Mouse (Mus musculus) MEL (cell line): ENCODE measurements around the gene Wdr49. TPM values are rescaled to one million over a fixed set of nuclear protein-coding genes. Genes with fewer than 3 reads are reported as not detected.

Experiments used
- DNase-seq: peaks from one replicate; pipeline ENCODE4 v3.0.0; 2011; ENCODE audit warnings: low read depth, low spot score
- H3K27ac ChIP-seq: 2 replicates; pipeline ENCODE4 v1.5.1; 2012; ENCODE audit warnings: low read depth, mild to moderate bottlenecking, control low read depth, low read length, moderate library complexity; ENCODE audit not compliant: control insufficient read depth
- H3K27me3 ChIP-seq, 2 experiments: fragments of 150-350 bp in 1 of 2; sonication (generic) in 1 of 2; 2 replicates each; pipeline ENCODE4 v1.6.1; 2012; ENCODE audit warnings: low read length in 2 of 2, mild to moderate bottlenecking in 2 of 2, improper control_type of control experiment in 1 of 2, moderate library complexity in 1 of 2; ENCODE audit not compliant: insufficient read depth in 2 of 2, control insufficient read depth in 1 of 2
- H3K36me3 ChIP-seq, 2 experiments: 2 replicates each; pipeline ENCODE4 v1.6.1; 2012 to 2014; ENCODE audit warnings: low read length in 2 of 2, improper control_type of control experiment in 1 of 2, inconsistent platforms in 1 of 2, mild to moderate bottlenecking in 1 of 2; ENCODE audit not compliant: insufficient read depth in 2 of 2, control insufficient read depth in 1 of 2
- H3K4me1 ChIP-seq, 2 experiments: fragments of 150-350 bp in 1 of 2; sonication (generic) in 1 of 2; 2 replicates each; pipeline ENCODE4 v1.6.1; 2012; ENCODE audit warnings: low read length in 2 of 2, improper control_type of control experiment in 1 of 2, mild to moderate bottlenecking in 1 of 2; ENCODE audit not compliant: insufficient read depth in 2 of 2, control insufficient read depth in 1 of 2
- H3K4me3 ChIP-seq, 2 experiments: fragments of 150-350 bp in 1 of 2; sonication (generic) in 1 of 2; 2 replicates each; pipeline ENCODE4 v1.5.1; 2012; ENCODE audit warnings: low read depth in 2 of 2, low read length in 2 of 2, mild to moderate bottlenecking in 2 of 2, moderate library complexity in 2 of 2, control low read depth in 1 of 2, improper control_type of control experiment in 1 of 2; ENCODE audit not compliant: control insufficient read depth in 1 of 2, insufficient read depth in 1 of 2
- H3K79me2 ChIP-seq: 2 replicates; pipeline ENCODE4 v1.6.1; 2012; ENCODE audit warnings: mild to moderate bottlenecking, low read length, moderate library complexity; ENCODE audit not compliant: control insufficient read depth, poor library complexity, insufficient read depth
- H3K9ac ChIP-seq: 2 replicates; pipeline ENCODE4 v1.6.1; 2012; ENCODE audit warnings: low read depth, mild to moderate bottlenecking, control low read depth, low read length, moderate library complexity; ENCODE audit not compliant: control insufficient read depth, poor library complexity, severe bottlenecking
- H3K9me3 ChIP-seq: fragments of 150-350 bp; sonication (generic); replicated peaks from 2 replicates; pipeline ENCODE4 v1.6.1; 2012; ENCODE audit warnings: mild to moderate bottlenecking, low read length, improper control_type of control experiment, moderate library complexity; ENCODE audit not compliant: insufficient read depth
- CHD1 ChIP-seq: IDR thresholded peaks from 2 replicates; pipeline ENCODE4 v1.6.1; 2012; ENCODE audit warnings: low read depth, mild to moderate bottlenecking, inconsistent platforms, low read length, improper control_type of control experiment
- CHD2 ChIP-seq: IDR thresholded peaks from 2 replicates; pipeline ENCODE4 v1.6.1; 2011; ENCODE audit warnings: low read length, improper control_type of control experiment
- ELF1 ChIP-seq: IDR thresholded peaks from 2 replicates; pipeline ENCODE4 v1.6.1; 2014; ENCODE audit warnings: low read depth, mild to moderate bottlenecking, inconsistent platforms, low read length, improper control_type of control experiment, moderate library complexity
- ETS1 ChIP-seq: IDR thresholded peaks from 2 replicates; pipeline ENCODE4 v1.6.1; 2012; ENCODE audit warnings: low read depth, mild to moderate bottlenecking, inconsistent platforms, low read length, improper control_type of control experiment, moderate library complexity
- HCFC1 ChIP-seq: IDR thresholded peaks from 2 replicates; pipeline ENCODE4 v1.6.1; 2012; ENCODE audit warnings: low read depth, mild to moderate bottlenecking, inconsistent platforms, low read length, improper control_type of control experiment, moderate library complexity
- JUND ChIP-seq: IDR thresholded peaks from 2 replicates; pipeline ENCODE4 v1.6.1; 2011; ENCODE audit warnings: low read depth, mild to moderate bottlenecking, improper control_type of control experiment, low read length
- KAT2A ChIP-seq: conservative IDR thresholded peaks from 2 replicates; pipeline ENCODE4 v1.6.1; 2012; ENCODE audit warnings: low read depth, low read length, improper control_type of control experiment, inconsistent platforms
- MAX ChIP-seq: IDR thresholded peaks from 2 replicates; pipeline ENCODE4 v1.6.1; 2011; ENCODE audit warnings: low read length, improper control_type of control experiment
- MEF2A ChIP-seq: IDR thresholded peaks from 2 replicates; pipeline ENCODE4 v1.6.1; 2014; ENCODE audit warnings: low read depth, mild to moderate bottlenecking, inconsistent platforms, low read length, improper control_type of control experiment; ENCODE audit not compliant: poor library complexity, insufficient replicate concordance, severe bottlenecking; ENCODE audit errors: extremely low read depth
- POLR2A ChIP-seq, 2 experiments: IDR thresholded peaks; 2 replicates each; pipeline ENCODE4 v1.6.1; 2011 to 2012; ENCODE audit warnings: low read length in 2 of 2, mild to moderate bottlenecking in 2 of 2, control low read depth in 1 of 2, improper control_type of control experiment in 1 of 2, low read depth in 1 of 2, moderate library complexity in 1 of 2; ENCODE audit not compliant: control insufficient read depth in 1 of 2, insufficient read depth in 1 of 2, poor library complexity in 1 of 2
- POLR2AphosphoS5 ChIP-seq: IDR thresholded peaks from 2 replicates; pipeline ENCODE4 v1.6.1; 2012; ENCODE audit warnings: low read depth, borderline replicate concordance, mild to moderate bottlenecking, inconsistent platforms, low read length, moderate library complexity, mixed read lengths
- RAD21 ChIP-seq: IDR thresholded peaks from 2 replicates; pipeline ENCODE4 v1.6.1; 2011; ENCODE audit warnings: mild to moderate bottlenecking, low read depth, low read length, improper control_type of control experiment
- SIN3A ChIP-seq: IDR thresholded peaks from 2 replicates; pipeline ENCODE4 v1.6.1; 2012; ENCODE audit warnings: low read length, improper control_type of control experiment, inconsistent platforms
- SMC3 ChIP-seq: IDR thresholded peaks from 2 replicates; pipeline ENCODE4 v1.6.1; 2011; ENCODE audit warnings: low read depth, low read length, improper control_type of control experiment
- TAL1 ChIP-seq: IDR thresholded peaks from 2 replicates; pipeline ENCODE4 v1.6.1; 2012; ENCODE audit warnings: mild to moderate bottlenecking, inconsistent platforms, low read length, moderate library complexity, mixed read lengths
- TBP ChIP-seq: IDR thresholded peaks from 2 replicates; pipeline ENCODE4 v1.8.0; 2011; ENCODE audit warnings: low read depth, low read length, improper control_type of control experiment
- UBTF ChIP-seq: IDR thresholded peaks from 2 replicates; pipeline ENCODE4 v1.6.1; 2012; ENCODE audit warnings: low read depth, mild to moderate bottlenecking, inconsistent platforms, low read length, improper control_type of control experiment, moderate library complexity, borderline replicate concordance; ENCODE audit not compliant: insufficient read depth
- USF1 ChIP-seq: IDR thresholded peaks from 2 replicates; pipeline ENCODE4 v1.6.1; 2014; ENCODE audit warnings: low read depth, mild to moderate bottlenecking, inconsistent platforms, low read length, improper control_type of control experiment, moderate library complexity
- ZC3H11A ChIP-seq: IDR thresholded peaks from 2 replicates; pipeline ENCODE4 v1.6.1; 2012; ENCODE audit warnings: low read depth, mild to moderate bottlenecking, inconsistent platforms, low read length, improper control_type of control experiment
- ZMIZ1 ChIP-seq: IDR thresholded peaks from 2 replicates; pipeline ENCODE4 v1.6.1; 2012; ENCODE audit warnings: low read depth, mild to moderate bottlenecking, inconsistent platforms, low read length, improper control_type of control experiment, moderate library complexity
- polyA plus RNA-seq, 2 experiments: library from polyadenylated mRNA; stranded (reverse) in 1 of 2; unstranded in 1 of 2; fragments of >175 nt in 1 of 2; fragments of >200 nt in 1 of 2; gene quantifications; 2 replicates each; pipeline versions ENCODE4 v1.2.1 to v1.2.4; 2012; ENCODE audit warnings: low replicate concordance in 2 of 2, low read depth in 1 of 2; ENCODE audit not compliant: insufficient read length in 2 of 2, insufficient read depth in 1 of 2, missing spikeins in 1 of 2
- total RNA-seq: library from RNA; depleted of rRNA; stranded (reverse); fragments of 300-350 nt; gene quantifications from 2 replicates; pipeline ENCODE4 v1.2.3, GENCODE M21; 2012; rRNA removed

The Wdr49 gene
- total RNA-seq, result not detected in 2 replicates
- polyA plus RNA-seq, result not detected

- Histone ChIP-seq H3K79me2 (no peaks in the 10 kb centered on the region), H3K36me3 (no peaks in the 10 kb centered on the region)
- TF ChIP-seq ETS1 (no peak), POLR2A (IDR thresholded peaks at IDR 0.05; ENCODE audit: control insufficient read depth in 1 of 2, insufficient read depth in 1 of 2, low read depth in 1 of 2, low read length in 2 of 2, poor library complexity in 1 of 2) (no peak), ELF1 (no peak), MEF2A (no peak), RAD21 (no peak), ZMIZ1 (no peak), CHD2 (no peak)
- TF ChIP-seq, all 39 proteins: peak for 0
- no peak for DNase-seq
- Histone ChIP-seq H3K9me3 (no peaks in the 10 kb centered on the region), H3K4me1 (no peaks in the 10 kb centered on the region), H3K27me3 (no peaks in the 10 kb centered on the region), H3K9ac (no peak within 1 kb of the TSS), H3K27ac (no peak within 1 kb of the TSS), H3K4me3 (no peak within 1 kb of the TSS)
Observed at GRCm38 (mm10) chr3:75482056-75482455, at the start of gene Wdr49. Gene Wdr49, minus strand, starts transcription at chr3:75482156.

- no peak for TF ChIP-seq ZC3H11A
- TF ChIP-seq TBP, result no peak
- no peak overlapping the region for H3K4me3 ChIP-seq
- H3K4me1 ChIP-seq, result peaks cover 8 to 16% of the 10 kb centered on the region in 2 experiments
- no peak overlapping the region for H3K9ac ChIP-seq
- DNase-seq, result no peak
- no peak overlapping the region for H3K27ac ChIP-seq
- H3K36me3 ChIP-seq, result peaks cover 20 to 22% of the 10 kb centered on the region in 2 experiments
- no peaks in the 10 kb centered on the region for H3K27me3 ChIP-seq
- H3K9me3 ChIP-seq, result no peaks in the 10 kb centered on the region
- peaks cover 1% of the 10 kb centered on the region; the same call in 1 of the 2 replicates for H3K79me2 ChIP-seq
Observed at GRCm38 (mm10) chr3:75531074-75531473, 49.1 kb upstream of the Wdr49 start.

GRCm38 (mm10) chr3:75522527-75522926, 40.6 kb upstream of the Wdr49 start:
- no peaks in the 10 kb centered on the region for H3K27me3 ChIP-seq
- no peaks in the 10 kb centered on the region for H3K79me2 ChIP-seq
- H3K9me3 ChIP-seq, result no peaks in the 10 kb centered on the region
- DNase-seq, result no peak
- H3K4me3 ChIP-seq, result no peak overlapping the region
- peaks cover 0 to 21% of the 10 kb centered on the region in 2 experiments; a peak in 2 of 4 replicates for H3K36me3 ChIP-seq
- H3K9ac ChIP-seq, result no peak overlapping the region
- no peaks in the 10 kb centered on the region for H3K4me1 ChIP-seq
- TF ChIP-seq UBTF (no peak), USF1 (no peak), HCFC1 (no peak), SIN3A (no peak), JUND (no peak), POLR2A (IDR thresholded peaks at IDR 0.05; ENCODE audit: control insufficient read depth in 1 of 2, insufficient read depth in 1 of 2, low read depth in 1 of 2, low read length in 2 of 2, poor library complexity in 1 of 2) (no peak), MAX (no peak), CHD2 (no peak), POLR2AphosphoS5 (no peak), KAT2A (no peak), TAL1 (no peak), SMC3 (no peak), TBP (no peak), CHD1 (no peak)
- no peak overlapping the region for H3K27ac ChIP-seq
